Mouse (Mus musculus) testis, adult 2 months (tissue): ENCODE measurements around the gene Atg10.

ENCODE experiments used
- CTCF ChIP-seq: fragments of 200-500 bp; IDR thresholded peaks from 2 replicates; pipeline ENCODE4 v1.5.1; 2012; ENCODE audit warnings: low read depth, mild to moderate bottlenecking, inconsistent platforms, low read length, moderate library complexity; ENCODE audit not compliant: control insufficient read depth, insufficient read depth, insufficient replicate concordance
- POLR2A ChIP-seq: fragments of 200-500 bp; IDR thresholded peaks from 2 replicates; pipeline ENCODE4 v1.6.1; 2012; ENCODE audit warnings: low read depth, mild to moderate bottlenecking, inconsistent platforms, low read length, moderate library complexity; ENCODE audit not compliant: control insufficient read depth

DNA sequence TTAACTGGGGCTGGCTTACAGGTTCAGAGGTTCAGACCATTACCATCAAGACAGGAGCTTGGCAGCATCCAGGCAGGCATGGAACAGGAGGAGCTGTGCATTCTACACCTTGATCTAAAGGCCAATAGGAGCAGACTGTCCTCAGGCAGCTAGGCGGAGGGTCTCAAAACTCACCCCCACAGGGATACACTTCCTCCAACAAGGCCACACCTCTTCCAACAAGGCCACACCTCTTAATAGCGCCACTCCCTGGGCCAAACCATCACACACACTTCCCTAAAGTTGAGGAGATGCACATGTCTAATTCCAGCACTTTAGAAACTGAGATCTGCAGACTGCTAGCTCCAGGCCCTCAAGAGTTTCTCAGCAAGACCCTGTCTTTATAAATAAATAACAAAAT, 6.1 kb downstream of the Atg10 start:
- TF ChIP-seq CTCF (no peak), POLR2A (no peak)
